Mouse (Mus musculus): ENCODE measurements around the gene Gm10100. TPM values are rescaled to one million over a fixed set of nuclear protein-coding genes. Genes with fewer than 3 reads are reported as not detected.
"Not testable (repeated sequence)": the region's sequence is repeated elsewhere in the genome, so short reads cannot be mapped to it uniquely, and the experiment has no call there.

Gene Gm10100
- polyA plus RNA-seq (2015; fragmentation: Nextera tagmentation; extraction: Ambion mirVana) = not detected in 2 replicates

DNA sequence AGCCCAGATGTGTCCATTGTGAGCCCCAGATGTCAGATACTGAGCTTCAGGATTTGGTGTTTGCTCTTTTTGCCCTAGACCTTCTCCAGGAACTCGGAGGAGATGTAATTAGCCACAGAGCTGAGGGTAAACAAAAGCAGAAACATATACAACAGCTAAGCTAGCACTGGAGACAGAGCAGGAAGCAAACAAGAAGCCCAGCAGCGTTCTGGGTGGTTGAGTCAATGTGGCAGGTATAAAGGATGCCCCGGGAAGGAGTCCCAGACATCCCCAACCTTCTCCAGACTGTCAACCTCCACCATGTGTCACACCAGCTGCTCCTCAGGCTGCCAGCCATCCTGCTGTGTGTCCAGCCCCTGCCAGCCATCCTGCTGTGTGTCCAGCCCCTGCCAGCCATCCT lies at the start of gene Gm10100:
Gene Gm10100 (plus strand): TSS at position 301 of the 400 bp plus-strand sequence.
- no peaks in the 10 kb centered on the region for H3K9me3 ChIP-seq (replicated peaks; ENCODE audit: control insufficient read depth, low read length, poor library complexity, severe bottlenecking)
- H3K9ac ChIP-seq (ENCODE audit: low read depth, low read length) = no peak within 1 kb of the TSS
- H3K27ac ChIP-seq (ENCODE audit: low read length) = no peak within 1 kb of the TSS
- no peaks in the 10 kb centered on the region for H3K4me1 ChIP-seq (ENCODE audit: control insufficient read depth, insufficient read depth, low read length)
- H3K36me3 ChIP-seq (ENCODE audit: control insufficient read depth, insufficient read depth, low read length) = no peaks in the 10 kb centered on the region
- H3K4me3 ChIP-seq (ENCODE audit: low read depth, low read length) = no peak within 1 kb of the TSS
- H3K4me2 ChIP-seq (ENCODE audit: low read length) = no peak within 1 kb of the TSS
- ATAC-seq = no peak
- no peaks in the 10 kb centered on the region for H3K27me3 ChIP-seq (ENCODE audit: control insufficient read depth, insufficient read depth, low read depth, low read length)
- WGBS = 42% methylated on average over 3 of the region's 3 CpGs

GRCm38 (mm10) chr10:77677562-77677961 lies 48.7 kb upstream of the Gm10100 start:
- Histone ChIP-seq H3K9me3 (replicated peaks; ENCODE audit: control insufficient read depth, low read length, poor library complexity, severe bottlenecking) (no peaks in the 10 kb centered on the region), H3K4me3 (ENCODE audit: low read depth, low read length) (peak overlapping the region; percentile 35), H3K4me2 (ENCODE audit: low read length) (peak overlapping the region; percentile 88), H3K9ac (ENCODE audit: low read depth, low read length) (peak overlapping the region; percentile 47), H3K27ac (ENCODE audit: low read length) (no peak overlapping the region), H3K27me3 (ENCODE audit: control insufficient read depth, insufficient read depth, low read depth, low read length) (peaks cover 18% of the 10 kb centered on the region), H3K36me3 (ENCODE audit: control insufficient read depth, insufficient read depth, low read length) (no peaks in the 10 kb centered on the region), H3K4me1 (ENCODE audit: control insufficient read depth, insufficient read depth, low read length) (peaks cover 9% of the 10 kb centered on the region)
- WGBS = 0% methylated on average over 35 of the region's 35 CpGs
- ATAC-seq = no peak; the same call in 1 of the 2 replicates

DNA sequence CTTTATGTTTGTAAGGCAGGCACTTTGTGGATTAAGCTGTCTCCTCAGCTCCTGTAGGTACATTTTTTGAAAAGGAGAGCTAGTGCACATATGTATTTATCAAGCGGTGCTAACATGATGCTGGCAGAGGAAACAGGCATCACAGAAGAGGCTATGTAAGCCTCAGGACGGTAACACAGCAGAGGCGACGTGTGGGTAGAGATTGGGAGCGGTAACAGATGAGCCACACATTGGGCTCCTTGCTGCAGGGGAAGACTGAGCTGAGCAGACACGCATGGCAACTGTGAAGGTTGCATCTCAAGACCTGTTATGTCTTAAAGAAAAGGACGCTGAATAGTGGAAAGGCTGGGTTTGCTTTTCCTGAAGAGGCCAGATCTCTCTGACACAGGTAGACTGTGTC lies 43.3 kb upstream of the Gm10100 start:
- Histone ChIP-seq H3K27me3 (ENCODE audit: control insufficient read depth, insufficient read depth, low read depth, low read length) (peaks cover 23% of the 10 kb centered on the region), H3K9ac (ENCODE audit: low read depth, low read length) (no peak overlapping the region), H3K4me1 (ENCODE audit: control insufficient read depth, insufficient read depth, low read length) (peaks cover 6% of the 10 kb centered on the region; the same call in 1 of the 2 replicates), H3K9me3 (replicated peaks; ENCODE audit: control insufficient read depth, low read length, poor library complexity, severe bottlenecking) (no peaks in the 10 kb centered on the region), H3K4me3 (ENCODE audit: low read depth, low read length) (no peak overlapping the region), H3K4me2 (ENCODE audit: low read length) (no peak overlapping the region), H3K36me3 (ENCODE audit: control insufficient read depth, insufficient read depth, low read length) (no peaks in the 10 kb centered on the region), H3K27ac (ENCODE audit: low read length) (no peak overlapping the region)
- ATAC-seq = no peak
- 75% methylated on average over 7 of the region's 7 CpGs for WGBS

- peaks cover 6% of the 10 kb centered on the region; the same call in 1 of the 2 replicates for H3K4me1 ChIP-seq (ENCODE audit: control insufficient read depth, insufficient read depth, low read length)
- H3K4me2 ChIP-seq (ENCODE audit: low read length) = no peak overlapping the region
- H3K9ac ChIP-seq (ENCODE audit: low read depth, low read length) = no peak overlapping the region
- WGBS = 31% methylated on average over 8 of the region's 8 CpGs
- no peaks in the 10 kb centered on the region for H3K36me3 ChIP-seq (ENCODE audit: control insufficient read depth, insufficient read depth, low read length)
- no peak for ATAC-seq
- no peaks in the 10 kb centered on the region for H3K9me3 ChIP-seq (replicated peaks; ENCODE audit: control insufficient read depth, low read length, poor library complexity, severe bottlenecking)
- H3K4me3 ChIP-seq (ENCODE audit: low read depth, low read length) = no peak overlapping the region
- H3K27me3 ChIP-seq (ENCODE audit: control insufficient read depth, insufficient read depth, low read depth, low read length) = peaks cover 17% of the 10 kb centered on the region
- no peak overlapping the region for H3K27ac ChIP-seq (ENCODE audit: low read length)
These were observed 42.1 kb upstream of the Gm10100 start for GRCm38 (mm10) chr10:77684181-77684580.

DNA sequence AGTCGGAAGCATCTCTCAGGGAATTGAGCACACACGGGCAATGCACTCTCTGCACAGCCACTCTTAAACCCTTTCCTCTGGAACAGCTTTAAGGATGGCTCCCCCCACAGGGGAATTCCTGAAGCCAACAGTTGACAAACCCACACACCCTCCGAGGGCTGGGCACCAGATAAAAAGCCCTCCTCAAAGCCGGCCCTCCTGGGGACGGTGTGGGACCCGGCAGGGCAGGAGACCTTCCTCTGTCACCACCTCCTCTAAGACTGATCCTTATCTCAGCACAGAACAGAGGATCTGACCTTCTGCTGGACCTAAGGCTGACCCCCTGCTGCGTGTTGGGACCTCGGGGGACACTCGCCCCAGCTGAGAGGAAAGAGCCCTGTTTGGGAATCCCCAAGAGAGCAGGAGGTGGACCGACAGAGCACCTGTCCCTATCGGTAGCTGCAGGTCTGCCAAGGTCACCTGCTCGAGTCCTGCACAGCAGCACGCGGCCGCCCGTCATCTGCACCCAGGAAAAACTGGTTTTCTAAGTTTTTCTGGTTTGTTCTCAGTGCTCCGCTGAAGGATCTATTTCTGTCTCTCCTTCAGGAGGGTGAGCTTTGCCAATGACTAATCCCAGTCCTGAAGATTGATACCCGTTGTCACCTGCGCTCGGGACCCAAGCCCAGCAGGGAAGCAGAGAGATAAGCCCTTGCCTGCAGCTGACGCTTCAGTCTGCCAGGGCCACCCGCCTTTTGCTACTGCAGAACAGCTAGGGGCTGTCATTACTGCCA lies 40.2 kb upstream of the Gm10100 start, which contains the start of gene Tspear:
Gene Tspear (plus strand): TSS at position 675 of the 770 bp plus-strand sequence.
- no peak for ATAC-seq

GRCm38 (mm10) chr10:77687021-77687420 lies 39.3 kb upstream of the Gm10100 start:
- no peaks in the 10 kb centered on the region for H3K36me3 ChIP-seq (ENCODE audit: control insufficient read depth, insufficient read depth, low read length)
- 36% methylated on average over 10 of the region's 10 CpGs for WGBS
- H3K27me3 ChIP-seq (ENCODE audit: control insufficient read depth, insufficient read depth, low read depth, low read length) = peaks cover 17% of the 10 kb centered on the region
- ATAC-seq = no peak
- no peak overlapping the region for H3K4me2 ChIP-seq (ENCODE audit: low read length)
- H3K9ac ChIP-seq (ENCODE audit: low read depth, low read length) = no peak overlapping the region
- no peaks in the 10 kb centered on the region for H3K9me3 ChIP-seq (replicated peaks; ENCODE audit: control insufficient read depth, low read length, poor library complexity, severe bottlenecking)
- peaks cover 9% of the 10 kb centered on the region; the same call in 1 of the 2 replicates for H3K4me1 ChIP-seq (ENCODE audit: control insufficient read depth, insufficient read depth, low read length)
- no peak overlapping the region for H3K27ac ChIP-seq (ENCODE audit: low read length)
- no peak overlapping the region for H3K4me3 ChIP-seq (ENCODE audit: low read depth, low read length)

More for the DNA sequence above, 40.2 kb upstream of the Gm10100 start, which contains the start of gene Tspear:
- Histone ChIP-seq H3K4me2 (ENCODE audit: low read length) (no peak within 1 kb of the TSS), H3K27me3 (ENCODE audit: control insufficient read depth, insufficient read depth, low read depth, low read length) (peaks cover 17% of the 10 kb centered on the region), H3K36me3 (ENCODE audit: control insufficient read depth, insufficient read depth, low read length) (no peaks in the 10 kb centered on the region), H3K27ac (ENCODE audit: low read length) (no peak within 1 kb of the TSS), H3K4me1 (ENCODE audit: control insufficient read depth, insufficient read depth, low read length) (peaks cover 9% of the 10 kb centered on the region; the same call in 1 of the 2 replicates), H3K9me3 (replicated peaks; ENCODE audit: control insufficient read depth, low read length, poor library complexity, severe bottlenecking) (no peaks in the 10 kb centered on the region), H3K9ac (ENCODE audit: low read depth, low read length) (no peak within 1 kb of the TSS), H3K4me3 (ENCODE audit: low read depth, low read length) (no peak within 1 kb of the TSS)
- WGBS = 10% methylated on average over 22 of the region's 22 CpGs

DNA sequence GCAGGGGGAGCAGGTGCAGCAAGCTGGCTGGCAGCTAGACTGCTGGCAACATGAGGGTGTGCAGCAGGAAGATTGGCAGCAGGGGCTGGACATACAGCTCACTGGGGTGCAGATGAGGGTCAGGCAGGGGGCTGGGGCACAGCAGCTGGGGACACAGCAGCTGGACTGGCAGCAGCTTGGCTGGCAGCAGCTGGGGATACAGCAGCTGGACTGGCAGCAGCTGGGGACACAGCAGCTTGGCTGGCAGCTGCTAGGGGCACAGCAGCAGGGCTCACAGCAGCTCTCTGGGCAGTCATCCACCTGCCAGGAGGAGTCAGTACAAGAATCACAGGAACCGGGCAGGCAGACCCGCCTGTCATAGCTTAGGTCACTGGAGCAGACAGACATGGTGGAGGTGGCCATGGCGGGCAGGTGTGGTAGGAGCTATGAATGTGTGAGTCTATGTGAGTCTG lies 35.9 kb upstream of the Gm10100 start, which contains the start of gene Gm19402:
Gene Gm19402 (minus strand): TSS at position 402 of the 452 bp plus-strand sequence.
- H3K4me3 ChIP-seq (ENCODE audit: low read depth, low read length); H3K4me1 ChIP-seq (ENCODE audit: control insufficient read depth, insufficient read depth, low read length); ATAC-seq; H3K4me2 ChIP-seq (ENCODE audit: low read length); H3K27ac ChIP-seq (ENCODE audit: low read length); H3K9me3 ChIP-seq (replicated peaks; ENCODE audit: control insufficient read depth, low read length, poor library complexity, severe bottlenecking); H3K36me3 ChIP-seq (ENCODE audit: control insufficient read depth, insufficient read depth, low read length): not testable (repeated sequence)
- H3K27me3 ChIP-seq (ENCODE audit: control insufficient read depth, insufficient read depth, low read depth, low read length) = peaks cover 17% of the 10 kb centered on the region
- H3K9ac ChIP-seq (ENCODE audit: low read depth, low read length) = 0 out of 2 replicates have a peak within 1 kb of the TSS, but pooled peaks have one; percentile 13
- WGBS = 64% methylated on average over 3 of the region's 3 CpGs

DNA sequence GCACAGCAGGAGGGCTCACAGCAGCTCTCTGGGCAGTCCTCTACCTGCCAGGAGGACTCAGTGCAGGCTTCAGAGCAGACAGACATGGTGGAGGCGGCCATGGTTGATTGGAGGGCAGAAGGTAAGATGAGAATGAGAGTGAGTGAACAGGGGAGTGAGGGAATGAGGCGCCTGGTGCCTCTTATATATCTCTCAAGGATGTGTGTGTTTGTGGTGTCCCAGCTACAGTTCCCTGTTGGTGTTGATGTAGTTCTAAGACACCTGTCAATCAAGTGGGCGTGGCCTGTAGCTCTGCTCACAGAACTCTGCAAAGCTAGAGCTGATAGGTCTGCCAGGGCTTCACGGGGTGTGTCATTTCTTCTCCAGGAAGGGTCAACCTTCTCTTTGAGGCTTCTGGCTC lies 29.2 kb upstream of the Gm10100 start, which contains the start of gene Gm9508:
Gene Gm9508 (minus strand): TSS at position 101 of the 400 bp plus-strand sequence.
- Histone ChIP-seq H3K36me3 (ENCODE audit: control insufficient read depth, insufficient read depth, low read length) (no peaks in the 10 kb centered on the region), H3K9me3 (replicated peaks; ENCODE audit: control insufficient read depth, low read length, poor library complexity, severe bottlenecking) (no peaks in the 10 kb centered on the region; the same call in 1 of the 2 replicates), H3K4me1 (ENCODE audit: control insufficient read depth, insufficient read depth, low read length) (no peaks in the 10 kb centered on the region), H3K27me3 (ENCODE audit: control insufficient read depth, insufficient read depth, low read depth, low read length) (no peaks in the 10 kb centered on the region), H3K4me2 (ENCODE audit: low read length) (no peak within 1 kb of the TSS), H3K4me3 (ENCODE audit: low read depth, low read length) (no peak within 1 kb of the TSS), H3K9ac (ENCODE audit: low read depth, low read length) (no peak within 1 kb of the TSS), H3K27ac (ENCODE audit: low read length) (no peak within 1 kb of the TSS)
- 45% methylated on average over 4 of the region's 4 CpGs for WGBS
- ATAC-seq = no peak

DNA sequence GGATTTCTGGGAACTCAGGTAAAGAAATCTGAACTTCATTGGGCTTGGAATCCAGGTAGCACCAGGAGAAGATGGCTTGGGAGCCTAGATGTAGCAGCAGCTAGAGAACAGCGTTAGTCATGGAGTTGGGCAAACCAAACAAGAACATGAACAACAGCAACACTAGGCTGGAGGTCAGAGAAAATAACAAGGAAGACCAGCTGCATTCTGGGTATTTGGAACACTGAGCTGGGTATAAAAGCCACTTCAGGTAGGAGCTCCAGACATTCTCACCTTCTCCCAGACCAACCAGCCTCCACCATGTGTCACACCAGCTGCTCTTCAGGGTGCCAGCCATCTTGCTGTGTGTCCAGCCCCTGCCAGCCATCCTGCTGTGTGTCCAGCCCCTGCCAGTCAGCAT lies 20.0 kb upstream of the Gm10100 start, which contains the start of gene Gm10272:
Gene Gm10272 (plus strand): TSS at position 301 of the 400 bp plus-strand sequence.
- no peak for ATAC-seq
- 92% methylated on average over 1 of the region's 1 CpGs for WGBS
- Histone ChIP-seq H3K4me3 (ENCODE audit: low read depth, low read length) (no peak within 1 kb of the TSS), H3K9me3 (replicated peaks; ENCODE audit: control insufficient read depth, low read length, poor library complexity, severe bottlenecking) (peaks cover 4% of the 10 kb centered on the region; the same call in 1 of the 2 replicates), H3K36me3 (ENCODE audit: control insufficient read depth, insufficient read depth, low read length) (no peaks in the 10 kb centered on the region), H3K27ac (ENCODE audit: low read length) (no peak within 1 kb of the TSS), H3K27me3 (ENCODE audit: control insufficient read depth, insufficient read depth, low read depth, low read length) (no peaks in the 10 kb centered on the region), H3K9ac (ENCODE audit: low read depth, low read length) (no peak within 1 kb of the TSS), H3K4me1 (ENCODE audit: control insufficient read depth, insufficient read depth, low read length) (no peaks in the 10 kb centered on the region), H3K4me2 (ENCODE audit: low read length) (no peak within 1 kb of the TSS)
